Mouse (Mus musculus) liver, adult 2 months (tissue): ENCODE measurements around the gene Slco1b2.

Source experiments
- CTCF ChIP-seq: fragments of 200-500 bp; IDR thresholded peaks from 2 replicates; pipeline ENCODE4 v1.5.1; 2011; ENCODE audit warnings: low read depth, low read length, control low read depth
- POLR2A ChIP-seq: fragments of 200-500 bp; IDR thresholded peaks from 2 replicates; pipeline ENCODE4 v1.6.1; 2011; ENCODE audit warnings: low read length, control low read depth; ENCODE audit not compliant: insufficient read depth; ENCODE audit errors: extremely low read depth

- TF ChIP-seq CTCF: no peak
- no peak for TF ChIP-seq POLR2A
Observed at GRCm38 (mm10) chr6:141615348-141615747, 14.0 kb upstream of the Slco1b2 start.
